Mouse (Mus musculus): ENCODE data around the gene Mef2b.

Mef2b gene

DNA sequence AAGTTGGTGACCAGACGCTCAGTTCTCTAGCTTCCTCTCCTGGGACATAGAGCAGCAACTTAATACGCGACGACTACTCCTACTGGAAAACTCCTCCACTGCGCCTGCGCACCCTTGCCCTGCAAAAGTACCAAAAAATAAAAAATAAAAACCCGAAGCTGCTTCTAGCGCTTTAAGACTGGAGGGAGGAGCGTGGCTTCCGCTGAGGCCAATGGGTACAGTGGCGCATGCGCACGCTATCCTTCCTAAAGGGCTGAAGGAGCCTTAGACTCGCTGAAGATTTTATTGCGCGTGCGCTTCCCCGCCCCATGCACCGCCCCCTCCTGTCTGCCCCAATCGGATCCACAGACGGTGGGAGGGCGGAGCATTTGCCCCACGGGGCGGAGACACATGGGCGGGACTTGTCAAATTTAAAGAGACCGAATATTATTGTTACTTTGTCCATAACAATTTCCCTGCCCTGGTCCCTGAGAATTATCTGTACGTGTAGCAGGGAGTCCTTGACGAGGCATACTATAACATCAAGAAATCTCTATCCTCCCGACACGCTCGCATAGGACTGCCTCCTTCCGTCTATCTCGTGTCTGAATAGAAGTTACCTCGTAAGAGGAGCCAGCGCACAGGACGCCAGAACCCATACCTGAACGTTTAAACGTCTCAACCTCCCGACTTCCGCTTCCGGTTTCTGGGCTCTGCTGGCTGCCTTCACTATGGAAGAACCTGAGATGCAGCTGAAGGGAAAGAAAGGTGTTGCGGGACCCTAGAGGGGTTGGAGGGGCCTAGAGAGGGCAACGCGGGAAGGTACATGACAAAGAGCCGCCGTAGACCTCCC is at the start of gene Mef2b, which contains the start of the genes Rfxank and Borcs8:
Gene Mef2b (plus strand): TSS at position 686 of the 832 bp plus-strand sequence.
Gene Rfxank (minus strand): TSS at position 129 of the 832 bp plus-strand sequence.
Gene Borcs8 (plus strand): TSS at position 474 of the 832 bp plus-strand sequence.
- in situ Hi-C loops (cut with MboI, MseI), result no loop called here

DNA sequence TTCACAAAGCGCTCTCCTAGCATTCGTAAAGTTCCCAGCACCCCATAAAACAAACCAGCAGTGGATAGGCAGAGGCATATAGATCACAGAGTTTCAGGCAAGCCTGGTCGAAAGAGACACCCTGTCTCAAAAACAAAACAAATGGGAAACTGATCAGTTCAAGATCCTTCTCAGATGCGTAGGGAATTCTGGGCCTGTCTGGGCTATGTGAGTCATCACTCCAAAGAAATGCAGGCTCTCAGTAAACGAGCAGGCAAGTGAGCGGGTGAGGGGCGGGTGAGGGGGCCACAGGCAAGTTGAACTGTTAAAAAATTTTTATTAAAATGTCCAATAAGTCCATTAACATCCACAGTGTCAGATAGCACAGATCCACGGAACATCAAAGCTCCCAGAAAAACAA is 46.7 kb upstream of the Mef2b start:
- in situ Hi-C loops (cut with MboI, MseI), result no loop called here

DNA sequence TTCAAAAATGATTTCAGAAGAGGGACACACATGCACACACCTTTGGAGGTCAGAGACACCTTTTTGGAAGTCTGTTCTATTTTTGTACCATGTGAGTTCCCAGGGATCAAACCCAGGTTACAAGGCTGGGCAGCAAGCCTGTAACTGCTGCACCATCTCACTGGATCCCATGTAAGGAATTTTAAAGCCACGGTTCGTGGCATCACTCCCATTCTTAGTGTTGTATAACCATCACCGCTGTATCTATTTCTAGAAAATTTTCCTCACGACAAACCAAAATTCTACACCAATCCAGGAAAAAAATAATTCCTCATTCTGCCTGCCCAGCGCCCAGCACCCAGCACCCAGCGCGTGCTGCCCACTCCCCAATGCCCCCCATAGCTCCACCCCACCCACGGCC is 40.2 kb upstream of the Mef2b start:
- in situ Hi-C loops (cut with MboI, MseI), result no loop called here

DNA sequence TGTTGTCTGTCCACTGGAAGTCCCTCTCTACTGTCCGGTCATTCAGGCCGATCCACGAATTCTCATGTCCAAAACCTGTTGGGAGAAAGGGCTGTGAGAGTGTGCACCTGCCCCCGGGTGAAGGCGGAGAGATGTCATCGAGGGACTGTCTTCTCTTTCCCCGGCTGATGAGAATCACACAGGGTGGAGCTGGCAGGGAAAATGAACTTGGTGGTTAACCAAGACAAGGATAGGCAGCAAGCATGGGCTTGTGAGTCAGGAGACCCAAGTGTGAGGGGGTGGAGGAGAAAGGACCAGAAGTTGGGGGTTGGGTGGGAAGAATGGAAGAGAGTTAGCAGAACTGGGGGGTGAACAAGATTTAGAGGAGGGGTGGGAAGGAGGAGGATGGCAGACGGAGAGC is 39.3 kb upstream of the Mef2b start:
- in situ Hi-C loops (cut with MboI, MseI), result loop anchor here (10.0 kb wide), 1 partner anchor 65 kb away; no protein-coding TSS in a partner anchor

DNA sequence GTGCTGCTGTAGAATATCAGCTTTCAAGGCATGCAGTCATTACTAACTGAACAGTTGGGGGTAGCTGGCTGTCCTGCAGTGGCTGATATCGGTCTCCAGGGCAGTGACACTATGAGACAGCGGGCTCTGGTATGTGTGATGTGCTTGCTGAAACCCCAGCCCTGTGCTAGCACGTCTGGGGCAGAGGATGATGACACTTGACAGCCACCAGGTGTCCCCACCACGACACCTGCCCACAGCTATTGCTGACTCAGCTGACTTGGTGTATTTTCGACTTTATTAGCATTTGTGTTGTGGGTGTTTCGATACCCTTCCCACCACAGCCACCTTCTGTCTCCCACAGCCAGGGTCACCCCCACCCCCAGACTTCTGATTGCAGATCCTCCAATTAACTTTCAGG is 35.0 kb upstream of the Mef2b start:
- in situ Hi-C loops (cut with MboI, MseI), result loop anchor here (10.0 kb wide), 1 partner anchor 60 kb away; no protein-coding TSS in a partner anchor

DNA sequence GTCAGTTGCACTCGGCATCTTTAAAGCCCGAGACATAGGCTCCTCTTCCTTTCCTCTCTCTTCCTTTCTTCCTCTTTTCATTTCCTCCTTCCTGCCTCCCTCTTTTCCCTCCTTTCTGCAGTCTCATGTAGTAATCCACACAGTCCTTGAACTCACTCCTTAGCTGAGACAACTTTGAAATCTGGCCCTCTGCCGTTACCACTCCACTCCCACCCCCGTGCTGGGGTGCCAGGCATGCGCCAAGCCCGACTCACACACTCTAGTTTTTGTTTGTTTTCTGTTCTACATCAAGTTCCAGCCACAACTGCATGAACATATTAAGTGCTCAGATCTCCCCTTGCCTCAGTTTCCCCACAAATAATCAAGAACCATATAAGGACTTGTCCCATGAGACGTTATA is 34.6 kb upstream of the Mef2b start:
- in situ Hi-C loops (cut with MboI, MseI), result loop anchor here (10.0 kb wide), 1 partner anchor 60 kb away; no protein-coding TSS in a partner anchor

DNA sequence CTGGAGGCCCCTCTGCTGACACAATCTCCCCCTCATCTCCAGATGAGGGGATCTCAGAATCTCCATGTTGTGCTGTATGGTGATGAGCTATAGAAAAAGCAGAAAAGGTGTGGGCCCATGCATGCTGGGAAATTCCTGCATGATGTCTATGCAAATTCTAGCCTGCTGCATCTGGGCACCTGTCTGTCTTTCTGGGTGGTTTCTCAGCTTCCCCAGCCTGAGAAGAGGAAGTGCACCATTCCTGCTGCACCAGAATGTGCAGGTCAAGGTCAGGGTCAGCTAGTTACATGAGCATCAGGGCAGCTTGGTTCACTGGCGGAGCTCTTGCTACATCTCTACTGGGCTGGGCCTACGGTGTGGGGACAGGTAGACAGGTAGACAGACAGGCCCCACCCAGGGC is 29.1 kb upstream of the Mef2b start:
- in situ Hi-C loops (cut with MboI, MseI), result no loop called here

DNA sequence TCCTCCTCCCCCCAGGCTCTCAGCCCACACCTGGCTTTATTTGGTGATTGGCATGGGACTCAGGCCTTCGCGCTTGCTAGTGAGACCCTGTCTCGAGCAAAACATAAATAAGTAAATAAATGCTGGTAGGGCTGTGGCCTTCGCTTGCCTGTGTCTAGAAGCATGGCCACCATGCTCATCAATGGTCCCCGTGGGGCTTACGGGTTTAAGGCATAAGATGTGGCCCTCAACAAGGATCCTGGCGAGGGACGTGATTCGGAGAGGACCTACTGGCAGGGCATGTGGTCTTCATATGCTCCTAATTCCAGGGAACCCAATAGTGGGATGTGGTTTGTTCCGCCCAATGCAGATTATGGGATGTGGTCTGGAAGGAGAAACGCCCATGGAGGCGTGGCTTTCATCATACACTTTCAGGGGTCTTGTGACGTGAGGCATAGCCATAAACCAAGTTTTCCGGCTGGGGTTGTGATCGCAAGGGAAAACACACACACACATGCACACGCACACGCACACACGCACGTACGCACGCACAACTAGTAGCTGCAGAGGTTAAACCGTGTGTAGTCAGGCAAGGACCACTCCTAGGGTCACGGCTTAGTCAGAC is 28.2 kb upstream of the Mef2b start:
- in situ Hi-C loops (cut with MboI, MseI), result no loop called here

DNA sequence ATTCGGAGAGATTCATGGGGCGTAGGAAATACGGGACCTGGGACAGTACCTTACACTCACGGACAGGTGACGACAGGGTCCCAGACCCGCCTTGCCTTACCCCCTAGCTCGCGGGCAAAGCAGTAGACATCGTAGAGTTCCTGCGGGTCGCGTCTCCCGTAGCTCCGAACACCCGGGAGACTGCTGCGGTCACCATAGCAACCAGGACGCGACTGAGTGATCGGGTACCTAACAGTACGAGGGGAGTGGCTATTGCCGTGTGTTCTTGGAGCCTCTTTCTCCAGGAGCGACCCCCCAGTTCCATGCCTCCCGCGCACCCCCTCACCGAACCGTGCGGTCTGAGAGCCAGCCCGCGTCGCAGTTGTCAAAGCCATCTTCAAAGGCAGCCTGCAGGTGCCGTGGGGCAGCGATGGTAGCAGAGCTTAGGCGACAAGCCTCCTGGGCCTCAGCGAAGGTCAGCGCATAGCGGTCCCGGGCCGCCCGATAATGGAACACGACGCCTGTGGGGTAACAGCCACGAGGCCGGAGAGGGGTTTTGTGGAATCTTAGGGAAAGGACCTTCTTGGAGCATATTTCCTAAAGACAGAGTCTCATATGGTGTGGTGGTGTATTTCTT is 27.0 kb upstream of the Mef2b start:
- in situ Hi-C loops (cut with MboI, MseI), result no loop called here

DNA sequence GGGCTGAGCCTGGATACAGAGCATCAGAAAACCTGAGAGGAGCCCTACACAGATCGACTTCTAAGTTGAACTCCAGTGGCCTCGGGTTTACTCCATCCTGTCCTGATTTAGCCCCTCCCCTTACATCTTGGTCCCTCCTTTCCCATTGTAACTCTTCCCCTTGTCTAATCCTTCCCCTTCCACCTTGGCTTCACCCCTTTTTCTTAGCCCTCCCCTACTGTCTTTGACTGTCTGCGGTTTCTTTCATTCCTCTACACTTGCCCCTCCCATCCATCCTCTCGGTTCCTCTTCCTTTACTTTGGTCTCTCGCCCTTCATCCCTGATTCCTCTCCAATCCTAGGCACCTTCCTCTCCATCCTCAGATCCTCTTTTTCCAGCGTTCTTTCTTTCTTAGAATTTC is 25.0 kb upstream of the Mef2b start:
- in situ Hi-C loops (cut with MboI, MseI), result no loop called here

DNA sequence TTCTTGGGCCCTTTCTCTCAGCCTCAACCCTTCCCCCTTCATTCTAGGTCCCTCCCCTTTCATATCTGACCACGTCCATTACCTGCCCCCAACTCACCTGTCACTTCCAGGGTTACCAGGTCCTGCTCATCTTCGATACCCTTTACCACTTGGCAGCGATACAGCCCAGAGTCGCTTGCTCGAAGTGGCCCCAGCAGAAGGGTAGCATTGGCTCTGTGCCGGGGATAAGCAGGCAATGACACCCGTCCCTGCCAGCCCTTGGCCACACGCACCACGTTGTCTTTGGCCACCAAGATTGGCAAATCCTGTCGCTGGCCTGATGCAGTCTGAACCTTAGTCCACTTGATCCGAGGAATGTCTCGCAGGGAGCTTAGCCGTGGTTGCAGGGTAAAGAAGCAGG is 24.6 kb upstream of the Mef2b start:
- in situ Hi-C loops (cut with MboI, MseI), result no loop called here

DNA sequence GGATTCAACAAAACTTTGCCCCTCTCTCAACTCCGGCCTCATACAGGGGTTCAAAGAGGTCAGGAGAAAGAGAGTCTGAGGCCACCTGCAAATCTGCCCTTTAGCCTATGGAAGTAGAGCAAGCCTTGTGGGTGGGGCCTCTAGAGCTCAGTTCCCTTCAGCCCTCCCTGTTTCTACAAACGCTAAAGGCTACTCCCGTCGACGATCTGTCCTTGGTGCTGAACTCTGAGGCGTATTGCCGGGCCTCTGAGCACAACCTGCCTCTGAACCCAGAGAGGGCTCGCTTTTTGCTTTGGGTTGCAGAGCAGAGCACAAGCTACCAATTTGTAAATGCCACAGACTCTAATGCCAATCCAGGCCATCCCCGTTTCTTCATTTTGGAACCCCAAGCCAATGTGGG is 21.9 kb upstream of the Mef2b start:
- in situ Hi-C loops (cut with MboI, MseI), result no loop called here

DNA sequence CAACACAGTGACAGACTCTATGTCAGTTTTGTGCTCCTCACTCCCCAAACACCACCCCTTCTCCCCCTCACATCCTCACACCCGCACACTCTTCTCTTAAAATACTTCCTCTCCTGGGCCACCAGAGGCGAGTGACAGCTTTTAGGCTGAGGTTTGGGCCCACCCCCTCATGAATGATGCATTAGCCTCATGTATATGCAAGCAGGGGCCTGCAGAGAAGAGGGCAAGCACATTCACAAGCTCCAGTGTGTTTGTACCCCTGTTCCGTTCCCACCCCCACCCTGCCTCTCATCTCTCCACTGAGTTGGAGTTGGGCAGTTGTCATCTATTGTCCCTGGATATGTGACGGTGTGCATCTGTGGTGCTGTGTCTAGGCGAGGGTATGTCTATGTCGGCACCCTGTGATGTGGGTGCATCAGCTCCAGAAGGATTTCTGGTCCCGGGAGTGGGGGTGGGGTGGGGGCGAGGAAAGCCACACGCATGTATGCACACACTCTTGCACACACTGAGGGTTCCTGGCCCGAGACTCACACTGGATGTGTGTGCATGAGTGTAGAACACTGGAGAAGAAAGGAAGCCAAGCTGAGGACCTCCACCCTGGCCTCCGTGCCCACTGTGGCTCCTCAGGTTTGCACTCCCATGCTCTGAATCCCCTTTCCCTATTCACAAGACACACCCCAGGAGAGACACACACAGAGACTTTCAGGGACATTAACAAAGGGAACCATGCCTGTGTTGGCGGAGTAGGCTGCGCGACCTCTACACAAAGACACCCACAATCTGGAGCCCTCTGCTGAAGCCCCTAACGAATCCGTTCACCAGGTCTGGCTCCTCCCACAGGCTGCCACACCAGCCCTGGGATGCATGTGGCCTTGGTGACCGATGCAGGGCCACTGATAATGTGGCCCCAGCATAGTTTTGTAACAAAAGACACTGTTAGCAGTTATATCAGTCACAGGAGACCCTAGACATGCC is 20.5 kb upstream of the Mef2b start:
- in situ Hi-C loops (cut with MboI, MseI), result no loop called here

DNA sequence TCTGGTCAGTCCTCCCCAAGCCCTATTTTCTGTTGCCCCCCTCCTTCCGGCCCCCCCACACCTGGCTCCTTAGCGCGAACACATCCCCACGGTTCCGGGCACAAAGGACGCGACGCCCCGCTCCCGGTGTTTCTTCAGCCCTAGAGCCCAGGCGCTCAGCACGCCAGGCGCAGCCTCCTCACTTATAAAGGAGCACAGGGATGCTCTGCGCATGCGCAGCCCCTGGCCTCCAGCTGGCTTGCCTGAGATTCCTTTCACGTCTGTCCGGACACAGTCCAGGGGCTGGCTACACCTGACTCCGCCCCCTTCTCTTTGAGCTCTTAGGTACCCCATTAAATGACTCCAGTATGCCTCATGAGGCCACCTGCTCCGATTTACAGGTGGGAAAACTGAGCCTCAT is 18.8 kb upstream of the Mef2b start, which contains the start of gene Ncan:
Gene Ncan (minus strand): TSS at position 207 of the 400 bp plus-strand sequence.
- in situ Hi-C loops (cut with MboI, MseI), result no loop called here

DNA sequence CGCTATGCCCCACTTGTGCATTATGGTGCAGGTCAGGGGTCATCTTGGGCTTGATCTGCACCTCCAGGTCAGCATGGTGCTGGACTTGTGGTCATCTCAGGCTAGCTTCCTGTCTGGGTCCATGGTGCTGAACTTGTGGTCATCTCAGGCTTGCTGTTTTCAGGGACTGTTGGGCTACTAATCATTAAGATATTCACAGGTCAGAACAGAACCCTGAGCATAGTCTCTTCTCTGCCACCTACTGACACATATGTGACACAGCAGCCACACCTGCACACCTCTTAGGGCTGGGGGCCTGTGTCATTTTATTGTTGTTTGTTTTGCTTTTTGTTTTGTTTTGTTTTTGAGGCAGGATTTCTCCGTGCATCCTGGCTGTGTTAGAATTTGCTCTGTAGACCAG is 16.6 kb upstream of the Mef2b start:
- in situ Hi-C loops (cut with MboI, MseI), result no loop called here

DNA sequence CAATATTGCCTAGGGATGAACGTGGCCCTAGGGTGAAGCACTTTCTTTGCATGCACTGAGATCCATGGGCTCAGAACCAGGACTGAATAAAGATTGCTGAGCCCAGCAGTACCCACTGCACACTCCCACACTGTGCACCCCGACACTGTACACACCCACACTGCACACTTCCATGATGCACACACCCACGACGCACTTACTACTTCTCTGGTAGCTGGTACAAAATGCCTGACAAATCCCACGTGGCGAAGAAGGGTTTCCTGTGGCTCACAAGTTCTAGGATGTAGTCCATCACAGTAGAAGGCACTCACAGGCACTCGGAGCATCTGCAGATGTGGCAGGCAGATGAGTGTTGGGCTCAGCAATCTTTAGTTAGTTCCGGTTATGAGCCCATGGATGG is 14.5 kb upstream of the Mef2b start:
- in situ Hi-C loops (cut with MboI, MseI), result no loop called here

DNA sequence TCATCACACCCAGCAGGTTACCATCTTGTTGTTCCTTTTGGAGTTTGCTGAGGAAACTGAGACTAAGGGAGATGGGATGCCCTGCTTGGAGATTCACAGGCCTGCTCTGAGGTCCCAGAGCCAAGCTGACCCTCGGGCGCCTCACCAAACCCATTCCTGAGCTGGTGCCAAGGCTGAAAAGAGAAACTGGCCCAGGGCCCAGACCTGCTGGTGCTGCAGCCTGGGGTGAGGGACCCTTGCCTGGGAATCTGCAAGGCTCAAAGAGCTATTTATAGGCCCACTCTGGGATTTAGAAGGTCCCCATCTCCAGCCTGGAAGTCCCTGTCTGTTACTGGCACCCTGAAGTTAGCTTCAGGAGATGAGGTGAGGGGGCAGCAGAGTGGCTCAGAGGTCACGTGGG is 11.1 kb upstream of the Mef2b start:
- in situ Hi-C loops (cut with MboI, MseI), result no loop called here

DNA sequence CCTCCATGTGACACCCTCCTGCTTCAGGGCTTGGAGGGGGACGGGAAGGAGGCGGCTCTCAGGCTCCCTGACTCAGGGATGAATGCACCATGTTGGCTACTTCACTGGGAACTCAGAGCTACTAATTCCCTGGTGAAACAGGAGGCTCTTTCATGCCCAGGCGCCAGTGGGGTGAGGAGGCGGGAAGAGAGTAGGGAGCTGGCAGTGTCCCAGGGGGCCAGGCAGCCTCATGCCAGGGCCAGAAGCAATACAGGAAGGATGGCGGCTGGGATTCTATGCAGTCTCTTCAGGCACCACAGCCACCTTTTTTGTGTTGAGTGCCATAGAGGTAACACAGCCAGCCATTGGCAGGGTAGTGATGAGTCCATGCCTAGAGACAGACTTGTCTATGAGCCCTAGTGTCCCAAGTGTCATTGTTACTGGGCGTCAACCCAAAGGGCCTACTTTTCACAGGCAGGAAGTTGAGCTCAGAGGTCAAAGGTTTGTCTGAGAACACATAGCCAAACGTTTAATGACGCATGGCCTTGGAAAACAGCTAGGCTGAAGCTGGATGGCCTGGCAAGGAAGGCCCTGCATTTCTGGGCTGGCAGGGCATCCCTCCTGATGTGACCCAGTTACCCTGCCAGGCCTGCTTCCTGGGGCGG is 10.1 kb upstream of the Mef2b start:
- in situ Hi-C loops (cut with MboI, MseI), result no loop called here

DNA sequence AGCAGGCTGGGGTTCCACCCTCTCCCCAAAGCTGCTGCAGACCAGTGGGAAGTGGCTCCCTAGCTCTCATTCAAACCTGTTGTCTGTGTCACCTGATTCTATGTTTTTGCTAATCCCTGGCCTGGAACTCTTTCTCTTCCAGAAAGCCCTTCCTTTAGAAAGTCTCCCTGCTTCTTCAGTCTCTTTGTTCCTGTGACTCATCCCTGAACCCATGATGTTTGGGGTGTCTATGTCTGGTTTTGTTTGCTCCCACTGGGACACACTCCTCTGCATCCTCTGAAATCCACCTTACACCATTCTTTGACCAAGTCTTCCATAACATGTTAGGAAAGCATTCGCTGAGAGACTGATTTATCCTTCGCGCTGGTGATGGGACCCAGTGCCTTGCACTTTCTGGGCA is 9.4 kb upstream of the Mef2b start:
- in situ Hi-C loops (cut with MboI, MseI), result no loop called here

DNA sequence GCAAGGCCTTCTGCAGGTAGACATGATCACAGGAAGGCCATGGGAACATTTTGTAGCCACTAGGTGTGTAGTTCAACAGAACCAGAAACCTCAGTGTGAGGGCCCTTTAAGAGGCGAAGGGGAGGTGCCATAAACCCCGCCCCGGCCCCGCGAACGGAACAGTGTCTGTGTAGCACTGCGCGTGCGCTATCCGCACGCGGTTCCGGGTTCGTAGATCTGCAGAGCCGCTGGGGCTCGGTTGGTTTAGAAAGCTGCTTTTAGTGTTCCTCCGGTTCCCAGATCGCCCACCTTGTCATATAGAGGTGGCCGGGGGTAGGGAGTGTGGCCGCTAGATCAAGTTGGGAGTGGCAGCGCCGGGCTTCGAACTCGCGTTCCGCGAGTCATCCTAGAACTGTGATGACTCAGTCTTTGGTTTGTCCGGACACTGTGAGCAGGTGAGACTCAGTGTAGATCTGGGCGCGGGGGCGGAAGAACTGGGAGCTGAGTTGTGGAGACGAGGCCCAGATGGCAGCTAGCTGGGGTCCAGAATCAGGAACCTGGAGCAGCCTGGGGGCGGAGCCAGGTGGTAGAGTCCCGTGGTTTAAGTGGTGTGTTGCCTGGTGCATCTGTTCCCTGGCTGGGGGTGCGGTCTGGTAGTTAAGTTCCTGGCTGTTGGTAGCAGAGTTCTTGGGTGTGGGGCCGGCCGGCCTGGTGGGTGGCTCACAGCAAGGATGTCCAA is 8.2 kb upstream of the Mef2b start, which contains the start of gene Nr2c2ap:
Gene Nr2c2ap (plus strand): TSS at position 168 of the 718 bp plus-strand sequence.
- in situ Hi-C loops (cut with MboI, MseI), result no loop called here
